In genomic region chr5:52776466-52777354, GRCm38 (mm10) we compare ENCODE assay signal across 7 mouse cellular contexts. TPM values are rescaled to one million over a fixed set of nuclear protein-coding genes. Genes with fewer than 3 reads are reported as not detected.
DNase-seq lines count a peak whose midpoint lies in the region; ATAC-seq and TF ChIP-seq lines count a peak whose summit lies in the region.
"Not testable (repeated sequence)": the region's sequence is repeated elsewhere in the genome, so short reads cannot be mapped to it uniquely, and the experiment has no call there.

No protein-coding gene starts in this region.

- H3K27ac ChIP-seq in MEL (ENCODE audit: control insufficient read depth, low read depth, low read length), result peak overlapping the region; percentile 82
- H3K27ac ChIP-seq in liver, embryonic 11.5 days (ENCODE audit: low read depth, low read length); stomach, embryonic 14.5 days (ENCODE audit: low read length): not testable (repeated sequence)
- peak overlapping the region; percentile 71 for H3K27ac ChIP-seq in liver, embryonic 15.5 days (replicated peaks)

- H3K4me3 ChIP-seq in MEL (ENCODE audit: control insufficient read depth in 1 of 2, insufficient read depth in 1 of 2, low read depth in 2 of 2, low read length in 2 of 2), result peak overlapping the region; percentile 18 to 40; a peak in 3 of 4 replicates
- H3K4me3 ChIP-seq in liver, embryonic 11.5 days (ENCODE audit: low read depth, low read length); liver, embryonic 15.5 days (replicated peaks); stomach, embryonic 14.5 days (ENCODE audit: low read depth, low read length): not testable (repeated sequence)
- H3K4me3 ChIP-seq in megakaryocyte, embryonic 14.5 days (replicated peaks), result peak overlapping the region; percentile 67

- 76% methylated on average over 8 of the region's 8 CpGs for WGBS in liver, embryonic 11.5 days
- WGBS in liver, embryonic 15.5 days (ENCODE audit: insufficient replicate concordance), result 71% methylated on average over 8 of the region's 8 CpGs
- WGBS in stomach, embryonic 14.5 days, result 91% methylated on average over 8 of the region's 8 CpGs

- DNase-seq in MEL (ENCODE audit: low read depth, low spot score), result peak; percentile 93
- DNase-seq in c-Kit-positive CD71-positive TER-119-positive erythroid progenitor cells, embryonic 14.5 days (ENCODE audit: low spot score), result peak; percentile 52
- not testable (repeated sequence) for DNase-seq in liver, embryonic 11.5 days (ENCODE audit: low spot score)

- H3K9me3 ChIP-seq in MEL (replicated peaks; ENCODE audit: insufficient read depth, low read length); liver, embryonic 11.5 days (ENCODE audit: control insufficient read depth, low read length); liver, embryonic 15.5 days (replicated peaks); stomach, embryonic 14.5 days (ENCODE audit: control insufficient read depth, low read depth, low read length): not testable (repeated sequence)
- H3K9me3 ChIP-seq in megakaryocyte, embryonic 14.5 days, result peaks cover 15% of the 10 kb centered on the region

- peaks cover 0 to 31% of the 10 kb centered on the region in 2 experiments; a peak in 2 of 4 replicates for H3K36me3 ChIP-seq in MEL (ENCODE audit: control insufficient read depth in 1 of 2, insufficient read depth in 2 of 2, low read length in 2 of 2)
- H3K36me3 ChIP-seq in liver, embryonic 11.5 days (ENCODE audit: control insufficient read depth, insufficient read depth, low read length); liver, embryonic 15.5 days (replicated peaks); stomach, embryonic 14.5 days (ENCODE audit: control insufficient read depth, insufficient read depth, low read length): not testable (repeated sequence)
- peaks cover 19% of the 10 kb centered on the region for H3K36me3 ChIP-seq in megakaryocyte, embryonic 14.5 days (replicated peaks; ENCODE audit: low read length)

- TF ChIP-seq POLR2A in MEL (IDR thresholded peaks at IDR 0.05; ENCODE audit: control insufficient read depth in 1 of 2, insufficient read depth in 1 of 2, low read depth in 1 of 2, low read length in 2 of 2, poor library complexity in 1 of 2), result peak in 1 of 2 experiments; percentile 51; a peak in 2 of 4 replicates

- TF ChIP-seq RAD21 in MEL (IDR thresholded peaks at IDR 0.05; ENCODE audit: low read depth, low read length), result not testable (repeated sequence)

- H3K4me2 ChIP-seq in liver, embryonic 11.5 days; stomach, embryonic 14.5 days (replicated peaks; ENCODE audit: low read depth, low read length): not testable (repeated sequence)
- peak overlapping the region; percentile 29 for H3K4me2 ChIP-seq in liver, embryonic 15.5 days

- ATAC-seq in granulocyte monocyte progenitor cell, adult 5-6 weeks (replicated peaks; ENCODE audit: poor library complexity, severe bottlenecking), result 0 out of 2 replicates have a peak, but pooled peaks have one; percentile 21
- peak; percentile 94 for ATAC-seq in liver, embryonic 11.5 days (replicated peaks; ENCODE audit: low FRiP score)
- peak; percentile 96 for ATAC-seq in liver, embryonic 15.5 days (ENCODE audit: insufficient read depth)
- peak; percentile 49; the same call in 1 of the 2 replicates for ATAC-seq in stomach, embryonic 14.5 days (ENCODE audit: insufficient number of reproducible peaks, insufficient read depth, low FRiP score, low read depth)

- TF ChIP-seq CTCF in MEL (IDR thresholded peaks at IDR 0.05 in 2 of 3, conservative IDR thresholded peaks at IDR 0.05 in 1 of 3; ENCODE audit: control insufficient read depth in 1 of 3, insufficient read depth in 1 of 3, low read depth in 2 of 3, low read length in 3 of 3, poor library complexity in 1 of 3, severe bottlenecking in 1 of 3), result not testable (repeated sequence)

- H3K79me2 ChIP-seq in MEL (ENCODE audit: control insufficient read depth, insufficient read depth, low read length, poor library complexity), result not testable (repeated sequence)

- TF ChIP-seq EP300 in MEL (IDR thresholded peaks at IDR 0.05; ENCODE audit: low read depth in 1 of 2, low read length in 2 of 2), result peak; percentile 90 to 92

- peak overlapping the region; percentile 35 for H3K9ac ChIP-seq in MEL (ENCODE audit: control insufficient read depth, low read depth, low read length, poor library complexity, severe bottlenecking)
- not testable (repeated sequence) for H3K9ac ChIP-seq in liver, embryonic 11.5 days (ENCODE audit: low read depth, low read length); liver, embryonic 15.5 days; stomach, embryonic 14.5 days (replicated peaks; ENCODE audit: low read depth, low read length)

- not testable (repeated sequence) for H3K27me3 ChIP-seq in MEL (ENCODE audit: control insufficient read depth in 1 of 2, insufficient read depth in 2 of 2, low read length in 2 of 2); liver, embryonic 11.5 days (replicated peaks; ENCODE audit: control insufficient read depth, insufficient read depth, low read length); liver, embryonic 15.5 days; megakaryocyte, embryonic 14.5 days (replicated peaks); stomach, embryonic 14.5 days (ENCODE audit: control insufficient read depth, insufficient read depth, low read length)

- peaks cover 20 to 28% of the 10 kb centered on the region in 2 experiments for H3K4me1 ChIP-seq in MEL (ENCODE audit: control insufficient read depth in 1 of 2, insufficient read depth in 2 of 2, low read length in 2 of 2)
- not testable (repeated sequence) for H3K4me1 ChIP-seq in liver, embryonic 11.5 days (replicated peaks; ENCODE audit: control insufficient read depth, insufficient read depth, low read length); stomach, embryonic 14.5 days (ENCODE audit: control insufficient read depth, insufficient read depth, low read length)
- peaks cover 27% of the 10 kb centered on the region for H3K4me1 ChIP-seq in liver, embryonic 15.5 days (replicated peaks)
- H3K4me1 ChIP-seq in megakaryocyte, embryonic 14.5 days, result peaks cover 33% of the 10 kb centered on the region

TF ChIP-seq in MEL, 35 proteins besides CTCF, POLR2A, EP300 and RAD21 (continues in another document):
- TF ChIP-seq SIN3A (IDR thresholded peaks at IDR 0.05; ENCODE audit: low read length), result peak; percentile 47
- peak; percentile 76 for TF ChIP-seq TBP (IDR thresholded peaks at IDR 0.05; ENCODE audit: low read depth, low read length)
- peak; percentile 93 for TF ChIP-seq TCF12 (IDR thresholded peaks at IDR 0.05; ENCODE audit: low read depth, low read length)
- TF ChIP-seq TAL1 (IDR thresholded peaks at IDR 0.05; ENCODE audit: low read length), result peak; percentile 94
- TF ChIP-seq NELFE (IDR thresholded peaks at IDR 0.05; ENCODE audit: low read depth, low read length), result peak; percentile 40; the same call in 1 of the 2 replicates
- TF ChIP-seq MAZ (IDR thresholded peaks at IDR 0.05; ENCODE audit: low read depth, low read length), result 0 out of 2 replicates have a peak, but pooled peaks have one; percentile 25
- TF ChIP-seq MAX (IDR thresholded peaks at IDR 0.05; ENCODE audit: low read length), result peak; percentile 93
- TF ChIP-seq MYC (IDR thresholded peaks at IDR 0.05; ENCODE audit: low read depth, low read length), result peak; percentile 98

RNA-seq across cellular contexts. Expression of gene Zcchc4, which starts 1.5 kb away (rescaled TPM):
- total RNA-seq in MEL (2012; rRNA removed), result 0.65 and 1.0 TPM in 2 replicates
- polyA plus RNA-seq in MEL (2012; ENCODE audit: insufficient read depth in 1 of 2, insufficient read length in 2 of 2, low read depth in 1 of 2, low replicate concordance in 2 of 2, missing spikeins in 1 of 2), result under 1 TPM in 1 of 2 experiments, not detected in 1; 0.67 TPM
- total RNA-seq in granulocyte monocyte progenitor cell, adult 5-6 weeks (2014; fragmentation: Nextera tagmentation), result 28.0 and 31.4 TPM in 2 replicates
- total RNA-seq in granulocyte monocyte progenitor cell, adult 5-6 weeks (2017), result 30.3 and 31.9 TPM in 2 replicates
- polyA plus RNA-seq in liver, embryonic 11.5 days (2014; fragmentation: Nextera tagmentation; extraction: Ambion mirVana), result 17.1 and 17.5 TPM in 2 replicates
- polyA plus RNA-seq in liver, embryonic 15.5 days (2015; fragmentation: Nextera tagmentation; extraction: Ambion mirVana), result 6.1 and 6.7 TPM in 2 replicates
- 1.9 TPM in 1 of 2 replicates, not detected in the other for polyA plus RNA-seq in megakaryocyte, embryonic 14.5 days (2012; ENCODE audit: insufficient read depth, low replicate concordance)
- 15.8 and 15.9 TPM in 2 replicates for polyA plus RNA-seq in stomach, embryonic 14.5 days (2014; fragmentation: Nextera tagmentation; extraction: Ambion mirVana)

RNA-seq across cellular contexts. Expression of gene Pi4k2b, which starts 35.3 kb away (rescaled TPM):
- 10.4 and 11.3 TPM in 2 replicates for total RNA-seq in MEL (2012; rRNA removed)
- 10 to 100 TPM in 1 of 2 experiments, not detected in 1; 11.0 TPM for polyA plus RNA-seq in MEL (2012; ENCODE audit: insufficient read depth in 1 of 2, insufficient read length in 2 of 2, low read depth in 1 of 2, low replicate concordance in 2 of 2, missing spikeins in 1 of 2)
- total RNA-seq in granulocyte monocyte progenitor cell, adult 5-6 weeks (2014; fragmentation: Nextera tagmentation), result 25.9 and 31.2 TPM in 2 replicates
- 35.9 and 38.8 TPM in 2 replicates for total RNA-seq in granulocyte monocyte progenitor cell, adult 5-6 weeks (2017)
- polyA plus RNA-seq in liver, embryonic 11.5 days (2014; fragmentation: Nextera tagmentation; extraction: Ambion mirVana), result 20.8 and 26.9 TPM in 2 replicates
- polyA plus RNA-seq in liver, embryonic 15.5 days (2015; fragmentation: Nextera tagmentation; extraction: Ambion mirVana), result 16.3 and 17.3 TPM in 2 replicates
- 22.6 and 36.0 TPM in 2 replicates for polyA plus RNA-seq in megakaryocyte, embryonic 14.5 days (2012; ENCODE audit: insufficient read depth, low replicate concordance)
- 23.8 and 27.5 TPM in 2 replicates for polyA plus RNA-seq in stomach, embryonic 14.5 days (2014; fragmentation: Nextera tagmentation; extraction: Ambion mirVana)

RNA-seq across cellular contexts. Expression of gene Anapc4, which starts 57.1 kb away (rescaled TPM):
- 56.6 and 57.2 TPM in 2 replicates for total RNA-seq in MEL (2012; rRNA removed)
- 100 to 1,000 TPM in 1 of 2 experiments, 10 to 100 TPM in 1; 56.4 to 159 TPM for polyA plus RNA-seq in MEL (2012; ENCODE audit: insufficient read depth in 1 of 2, insufficient read length in 2 of 2, low read depth in 1 of 2, low replicate concordance in 2 of 2, missing spikeins in 1 of 2)
- 71.3 and 92.1 TPM in 2 replicates for total RNA-seq in granulocyte monocyte progenitor cell, adult 5-6 weeks (2014; fragmentation: Nextera tagmentation)
- 63.8 and 70.1 TPM in 2 replicates for total RNA-seq in granulocyte monocyte progenitor cell, adult 5-6 weeks (2017)
- polyA plus RNA-seq in liver, embryonic 11.5 days (2014; fragmentation: Nextera tagmentation; extraction: Ambion mirVana), result 63.4 and 72.4 TPM in 2 replicates
- 22.7 and 24.9 TPM in 2 replicates for polyA plus RNA-seq in liver, embryonic 15.5 days (2015; fragmentation: Nextera tagmentation; extraction: Ambion mirVana)
- 2.4 and 4.8 TPM in 2 replicates for polyA plus RNA-seq in megakaryocyte, embryonic 14.5 days (2012; ENCODE audit: insufficient read depth, low replicate concordance)
- 98.7 and 110 TPM in 2 replicates for polyA plus RNA-seq in stomach, embryonic 14.5 days (2014; fragmentation: Nextera tagmentation; extraction: Ambion mirVana)

Comparison
In these comparisons a context has a peak if more than half of its experiments do, and no peak if none do; other contexts are left out.
1. ATAC-seq: peak in every context shown above with its lines; median percentile 96 in liver, embryonic 15.5 days; 94 in liver, embryonic 11.5 days; 49 in stomach, embryonic 14.5 days; 21 in granulocyte monocyte progenitor cell, adult 5-6 weeks.